Mouse (Mus musculus): Measurements from ENCODE around the gene Car11.
"Not testable (repeated sequence)": the region's sequence is repeated elsewhere in the genome, so short reads cannot be mapped to it uniquely, and the experiment has no call there.

The Car11 gene

DNA sequence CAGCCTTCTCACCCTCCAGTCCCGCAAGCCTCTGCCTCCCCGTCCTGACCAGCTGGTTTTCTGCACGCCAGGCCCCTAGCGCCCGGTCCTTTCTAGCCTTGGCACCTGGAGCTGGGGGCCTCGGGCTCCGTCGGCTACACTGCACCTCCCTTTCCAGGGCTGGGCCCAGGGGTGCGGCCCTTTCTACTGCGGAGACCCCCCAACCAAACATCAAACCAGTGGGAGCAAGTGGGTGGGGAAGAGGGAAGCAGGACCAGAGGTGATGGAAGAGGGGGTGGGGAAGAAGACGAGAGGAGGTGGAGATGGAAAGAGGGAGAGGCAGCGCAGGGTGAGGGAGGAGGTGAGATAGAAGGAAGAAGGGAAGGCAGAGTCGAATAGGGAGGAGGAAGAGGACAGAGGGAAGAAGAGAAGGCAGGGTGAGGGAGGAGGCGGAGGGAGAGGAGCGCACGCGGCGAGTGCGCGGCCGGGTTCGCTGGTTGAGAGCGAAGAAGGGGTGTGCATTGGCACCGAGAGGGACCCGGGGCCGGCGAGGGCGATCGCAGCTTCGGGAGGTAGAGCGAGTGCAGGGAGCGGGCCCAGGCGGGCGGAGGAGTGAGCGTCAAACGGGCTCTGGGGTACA is at the start of gene Car11:
Gene Car11 (plus strand): TSS at position 321 of the 619 bp plus-strand sequence.
- DNase-seq, result no peak

DNA sequence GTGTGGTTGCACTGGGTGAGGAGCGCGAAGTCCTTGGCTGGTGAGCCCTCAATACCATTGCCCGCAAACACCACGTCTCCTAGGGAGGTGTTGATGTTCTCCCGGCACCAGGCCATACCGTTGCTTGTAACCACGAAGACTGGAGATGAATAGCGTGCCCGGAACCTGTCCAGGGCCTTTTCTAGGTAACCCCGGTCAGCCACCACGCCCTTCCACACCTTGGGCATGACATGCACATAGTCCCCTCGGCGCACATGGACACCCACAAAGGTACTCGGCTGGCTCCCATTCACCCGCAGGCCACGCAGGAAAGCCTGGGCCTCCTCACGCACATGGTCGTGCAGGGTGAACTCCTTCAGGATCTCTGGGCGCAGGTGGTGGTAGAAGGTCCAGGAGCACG is 49.2 kb upstream of the Car11 start:
- DNase-seq, result not testable (repeated sequence)

DNA sequence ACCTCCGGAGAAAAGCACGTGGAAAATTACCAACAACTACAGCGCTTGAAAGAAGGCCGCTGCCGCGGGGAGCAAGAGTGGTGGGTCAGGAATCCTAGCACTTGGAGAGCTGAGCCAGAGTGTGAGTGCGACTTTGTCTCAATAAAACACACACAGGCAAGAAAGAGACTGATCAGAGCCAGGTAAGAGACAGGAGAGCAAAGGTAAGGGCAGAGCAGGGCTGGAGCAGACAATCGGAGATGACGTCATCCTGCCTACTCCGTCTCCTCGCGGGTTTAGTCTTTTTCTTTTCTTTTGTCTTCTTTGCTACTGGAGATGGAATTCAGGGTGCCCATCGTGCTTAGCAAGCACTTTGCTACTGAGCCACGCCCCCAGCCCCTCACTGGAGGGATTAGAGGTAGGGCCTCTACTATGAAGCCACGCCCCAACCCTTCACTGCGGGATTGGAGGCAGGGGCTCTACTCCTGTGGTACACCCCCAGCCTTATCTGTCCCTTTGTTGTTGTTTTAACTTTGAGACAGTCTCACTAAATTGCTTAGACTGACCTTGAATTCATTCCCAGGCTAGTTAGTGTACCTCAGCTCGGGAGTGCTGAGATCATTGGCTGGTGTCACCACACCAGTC is 45.1 kb upstream of the Car11 start:
- no peak for DNase-seq

DNA sequence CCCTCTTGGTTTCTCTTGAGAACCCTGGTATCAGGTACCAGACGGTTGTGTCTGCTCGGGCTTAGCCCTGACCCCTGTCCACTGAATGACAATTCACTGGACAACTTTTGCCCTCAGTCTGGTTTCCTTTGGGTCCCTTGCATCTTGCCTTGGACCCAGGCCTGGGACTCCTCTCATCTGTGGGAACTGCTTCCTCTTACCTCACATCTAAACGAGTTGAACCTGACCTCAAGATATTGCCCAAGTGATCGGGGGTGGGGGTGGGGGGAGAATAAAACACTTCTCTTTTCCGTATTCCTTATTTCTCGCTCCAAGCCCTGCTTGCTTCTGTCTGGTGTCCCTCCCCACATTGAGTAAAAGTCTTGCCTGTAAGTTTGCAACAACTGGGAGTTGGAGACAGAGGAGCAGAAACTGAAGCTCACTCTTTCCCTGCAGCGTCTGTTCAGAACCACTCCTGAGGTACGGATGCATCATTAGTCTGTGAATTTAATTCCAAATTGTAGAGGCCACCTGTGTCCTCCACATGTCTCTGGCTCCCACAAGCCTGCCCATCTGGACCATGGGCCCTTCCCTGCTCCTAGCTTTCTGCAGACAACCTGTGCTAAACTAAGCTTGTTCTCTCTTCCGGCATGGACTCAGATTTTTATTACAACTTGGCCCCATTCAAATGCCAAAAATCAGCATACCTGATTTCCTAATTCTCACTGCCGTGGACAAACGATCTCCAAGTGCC is 38.7 kb upstream of the Car11 start:
- no peak for DNase-seq

DNA sequence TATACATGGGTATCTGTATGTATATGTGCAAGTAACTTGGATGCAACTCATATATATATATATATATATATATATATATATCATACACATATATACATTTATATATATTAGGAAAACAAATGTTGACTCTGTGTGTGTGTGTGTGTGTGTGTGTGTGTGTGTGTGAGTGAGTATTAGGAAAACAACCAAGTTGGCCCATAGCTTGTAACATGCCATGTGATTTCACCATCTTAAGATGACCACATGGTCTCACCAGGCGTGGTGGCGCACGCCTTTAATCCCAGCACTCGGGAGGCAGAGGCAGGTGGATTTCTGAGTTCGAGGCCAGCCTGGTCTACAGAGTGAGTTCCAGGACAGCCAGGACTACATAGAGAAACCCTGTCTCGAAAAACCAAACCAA is 37.9 kb upstream of the Car11 start:
- not testable (repeated sequence) for DNase-seq

DNA sequence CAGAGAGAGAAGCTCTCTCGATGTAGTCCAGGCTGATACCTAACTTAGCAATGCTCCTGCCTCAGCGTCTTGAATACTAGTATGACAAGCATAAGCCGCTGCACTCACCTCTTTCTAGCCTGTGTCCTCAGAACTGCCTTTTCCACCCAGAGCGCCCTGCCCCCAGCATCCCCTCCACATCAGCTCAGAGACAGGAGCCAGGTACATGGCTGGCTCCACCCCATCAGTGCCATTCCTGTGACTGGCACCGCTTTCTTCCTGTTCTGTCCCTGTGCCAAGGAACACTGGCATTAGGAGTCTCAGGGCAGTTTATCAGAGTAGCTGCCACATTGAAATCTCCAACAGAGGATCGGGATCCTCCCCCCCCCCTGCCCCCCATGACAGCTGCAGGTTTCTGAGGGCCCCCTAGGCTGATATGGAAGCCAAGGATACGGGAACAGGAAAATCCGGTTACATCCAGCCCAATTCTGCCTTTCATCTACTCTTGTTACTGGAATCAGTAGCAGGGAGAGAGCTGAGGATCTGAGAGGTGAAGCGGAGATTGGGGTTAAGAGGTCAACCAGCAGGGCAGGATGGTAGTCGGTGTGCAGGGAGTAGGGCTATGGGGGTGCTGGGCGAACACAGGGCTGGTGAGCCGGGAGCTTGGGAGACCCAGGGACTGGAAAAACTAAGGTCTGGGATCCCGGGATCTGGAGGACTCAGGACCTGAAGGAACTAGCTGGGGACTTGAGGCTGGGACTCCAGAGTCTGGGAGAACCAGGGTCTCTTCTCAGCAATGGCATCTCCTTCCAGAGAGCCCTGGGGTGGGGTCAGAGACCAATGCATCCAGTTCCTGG is 34.1 kb upstream of the Car11 start:
- DNase-seq, result no peak

DNA sequence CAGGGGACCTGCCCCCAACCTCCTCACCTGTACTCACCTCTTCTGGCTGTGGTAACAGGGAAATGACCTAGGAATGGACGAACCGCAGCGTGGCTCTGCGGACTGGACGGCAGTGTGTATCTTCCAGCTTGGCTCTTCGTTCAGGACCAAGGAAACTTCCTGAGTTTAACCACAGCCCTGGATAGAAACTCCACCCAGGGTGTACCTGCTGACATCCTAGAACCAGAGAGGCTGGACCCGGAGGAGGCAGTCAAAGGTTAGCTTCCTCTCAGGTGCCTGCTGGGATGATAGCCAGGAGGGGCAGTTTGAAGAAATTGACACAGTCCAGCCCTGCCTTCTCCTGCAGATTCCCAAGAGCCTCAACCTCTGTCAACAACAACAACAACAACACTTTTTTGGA is 33.5 kb upstream of the Car11 start, which contains the start of gene Fut2:
Gene Fut2 (minus strand): TSS at position 234 of the 400 bp plus-strand sequence.
- no peak for DNase-seq

DNA sequence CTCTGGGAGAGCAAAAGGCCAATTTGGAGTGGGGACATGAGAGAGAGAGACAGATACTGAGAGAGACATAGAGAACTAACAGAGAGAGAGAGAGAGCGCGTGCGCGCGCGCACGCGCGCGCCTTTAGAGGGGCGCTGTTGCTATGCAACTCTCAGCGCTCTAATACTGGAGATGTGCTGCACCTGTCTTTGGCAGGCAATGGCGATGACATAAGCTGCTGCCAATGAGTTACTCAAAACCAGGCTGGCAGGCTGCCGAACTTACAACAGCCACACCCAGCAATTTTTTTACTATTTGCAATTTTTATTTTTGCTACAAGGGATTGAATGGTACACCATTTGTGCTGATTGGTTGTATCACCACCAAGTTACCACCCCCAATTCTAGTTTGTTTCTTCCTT is 31.9 kb upstream of the Car11 start:
- no peak for DNase-seq

DNA sequence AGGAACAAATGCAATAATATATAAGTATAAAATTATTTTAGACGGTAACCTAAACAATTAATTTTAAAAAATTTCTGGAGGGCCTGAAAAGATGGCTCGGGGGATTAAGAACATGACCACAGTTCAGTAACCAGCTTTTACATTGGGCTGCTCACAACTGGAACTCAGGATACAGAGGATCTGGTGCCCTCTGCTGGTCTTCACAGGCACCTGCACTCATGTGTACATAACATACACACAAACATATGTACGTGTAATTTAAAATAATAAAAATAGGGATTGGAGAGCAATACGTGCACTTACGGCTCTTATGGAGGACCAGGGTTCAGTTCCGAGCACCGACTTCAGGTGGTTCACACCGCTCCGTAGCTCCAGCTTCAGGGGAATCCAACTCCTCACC is 30.7 kb upstream of the Car11 start:
- no peak for DNase-seq

DNA sequence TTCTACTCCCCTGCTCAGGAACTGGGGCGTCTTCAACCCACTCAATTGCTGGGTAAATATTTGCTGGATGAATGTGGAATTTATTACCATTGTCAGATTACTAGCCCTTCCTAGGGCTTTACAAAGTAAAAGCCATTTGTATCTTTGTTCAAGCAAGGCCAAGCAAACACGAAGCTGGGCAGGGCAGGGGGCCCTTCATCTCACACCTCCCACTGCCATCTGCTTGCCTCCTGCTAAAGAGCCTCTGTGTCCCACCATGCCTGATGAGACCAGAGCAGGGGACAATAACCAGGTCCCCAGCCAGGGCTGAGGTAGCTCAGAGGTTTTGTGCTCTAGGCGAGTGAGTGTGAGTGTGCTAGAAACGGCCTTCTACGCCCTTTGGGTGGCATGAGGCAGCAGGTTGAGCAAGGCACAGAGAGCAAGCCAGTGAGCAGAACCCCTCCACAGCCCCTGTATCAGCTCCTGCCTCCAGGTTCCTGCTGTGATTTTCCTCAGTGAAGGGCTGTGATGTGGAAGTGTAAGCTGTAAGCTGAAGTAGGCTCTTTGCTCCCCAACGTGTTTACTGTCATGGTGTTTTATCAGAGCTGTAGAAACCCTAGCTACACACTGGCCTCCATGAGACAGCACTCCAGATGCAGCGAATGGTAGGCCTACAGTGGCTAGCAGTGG is 21.9 kb upstream of the Car11 start:
- no peak for DNase-seq

DNA sequence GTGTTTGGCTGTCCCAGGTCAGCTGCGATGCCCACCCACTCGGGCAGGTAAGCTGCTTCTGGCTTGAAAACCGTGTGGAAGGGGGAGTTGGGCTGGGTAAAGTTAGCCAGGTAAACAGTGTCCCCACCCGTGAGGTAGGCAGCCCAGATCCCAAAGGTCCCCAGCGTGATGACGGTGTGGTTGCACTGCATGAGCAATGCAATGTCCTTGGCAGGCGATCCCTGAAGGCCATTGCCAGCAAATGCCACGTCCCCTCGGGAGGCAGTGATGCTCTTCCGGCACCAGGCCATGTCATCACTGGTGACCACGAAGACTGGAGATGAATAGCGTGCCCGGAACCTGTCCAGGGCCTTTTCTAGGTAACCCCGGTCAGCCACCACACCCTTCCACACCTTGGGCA is 21.1 kb upstream of the Car11 start:
- no peak for DNase-seq

DNA sequence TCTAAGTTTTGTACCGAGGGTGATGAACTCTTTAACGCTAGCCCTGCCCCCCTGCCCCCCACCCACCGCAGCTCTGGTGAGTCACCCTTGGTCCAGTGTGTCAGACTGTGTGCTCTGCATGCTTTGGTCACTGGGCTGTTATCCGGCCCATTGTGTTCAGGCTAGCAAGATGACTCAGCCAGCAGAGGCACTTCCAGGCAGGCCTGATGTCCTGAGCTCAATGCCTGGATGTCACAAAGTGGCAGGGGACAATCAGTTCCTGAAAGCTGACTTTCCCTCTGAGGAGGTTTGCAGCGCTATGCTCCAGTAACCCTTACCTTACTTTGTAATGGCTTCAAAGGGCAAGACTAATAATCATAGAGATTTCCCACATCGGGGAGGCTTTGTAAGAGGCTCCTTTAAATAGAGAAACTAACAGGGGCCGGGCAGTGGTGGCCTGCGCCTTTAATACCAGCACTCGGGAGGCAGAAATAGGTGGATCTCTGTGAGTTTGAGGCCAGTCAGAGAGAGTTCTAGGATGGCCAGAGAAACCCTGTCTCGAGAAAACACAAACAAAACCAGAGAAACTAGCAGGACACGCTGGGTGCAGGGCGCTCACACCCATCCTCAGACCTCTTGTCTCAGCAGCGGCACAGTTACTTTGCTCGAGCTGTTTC is 19.5 kb upstream of the Car11 start:
- DNase-seq, result no peak

DNA sequence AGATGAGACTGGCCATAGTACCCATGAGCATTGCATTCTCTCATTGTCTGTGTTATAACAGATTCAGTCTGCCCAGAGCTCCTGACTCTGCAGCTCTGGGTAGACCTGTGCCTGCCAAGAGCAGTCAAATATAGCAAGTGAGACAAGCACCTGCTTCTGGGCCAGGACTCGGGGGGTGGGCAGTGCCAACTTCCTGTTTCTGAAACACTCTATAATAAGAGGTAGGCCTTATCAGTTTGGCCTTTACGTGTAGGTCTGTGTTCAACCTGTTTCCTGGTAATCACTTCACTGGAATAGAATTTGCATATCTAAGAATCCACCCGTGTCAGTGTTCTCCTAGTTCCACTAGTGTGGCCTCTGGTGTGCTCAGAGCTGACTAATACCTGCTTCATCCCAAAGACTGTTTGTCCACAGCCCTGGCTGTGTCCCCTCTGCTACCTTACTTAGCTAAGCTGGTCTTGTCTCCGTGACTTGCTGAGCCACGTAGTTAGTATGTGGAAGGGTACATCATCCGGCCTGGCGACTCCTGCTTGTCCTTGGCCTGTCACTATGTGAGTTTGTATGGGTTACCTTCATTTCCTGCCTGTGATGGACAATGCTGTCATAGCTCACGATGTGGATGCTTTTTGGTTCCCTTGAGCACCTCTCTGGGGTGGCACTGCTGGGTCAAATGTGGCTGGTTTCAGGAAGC is 18.5 kb upstream of the Car11 start:
- DNase-seq, result peak; percentile 47 to 50

DNA sequence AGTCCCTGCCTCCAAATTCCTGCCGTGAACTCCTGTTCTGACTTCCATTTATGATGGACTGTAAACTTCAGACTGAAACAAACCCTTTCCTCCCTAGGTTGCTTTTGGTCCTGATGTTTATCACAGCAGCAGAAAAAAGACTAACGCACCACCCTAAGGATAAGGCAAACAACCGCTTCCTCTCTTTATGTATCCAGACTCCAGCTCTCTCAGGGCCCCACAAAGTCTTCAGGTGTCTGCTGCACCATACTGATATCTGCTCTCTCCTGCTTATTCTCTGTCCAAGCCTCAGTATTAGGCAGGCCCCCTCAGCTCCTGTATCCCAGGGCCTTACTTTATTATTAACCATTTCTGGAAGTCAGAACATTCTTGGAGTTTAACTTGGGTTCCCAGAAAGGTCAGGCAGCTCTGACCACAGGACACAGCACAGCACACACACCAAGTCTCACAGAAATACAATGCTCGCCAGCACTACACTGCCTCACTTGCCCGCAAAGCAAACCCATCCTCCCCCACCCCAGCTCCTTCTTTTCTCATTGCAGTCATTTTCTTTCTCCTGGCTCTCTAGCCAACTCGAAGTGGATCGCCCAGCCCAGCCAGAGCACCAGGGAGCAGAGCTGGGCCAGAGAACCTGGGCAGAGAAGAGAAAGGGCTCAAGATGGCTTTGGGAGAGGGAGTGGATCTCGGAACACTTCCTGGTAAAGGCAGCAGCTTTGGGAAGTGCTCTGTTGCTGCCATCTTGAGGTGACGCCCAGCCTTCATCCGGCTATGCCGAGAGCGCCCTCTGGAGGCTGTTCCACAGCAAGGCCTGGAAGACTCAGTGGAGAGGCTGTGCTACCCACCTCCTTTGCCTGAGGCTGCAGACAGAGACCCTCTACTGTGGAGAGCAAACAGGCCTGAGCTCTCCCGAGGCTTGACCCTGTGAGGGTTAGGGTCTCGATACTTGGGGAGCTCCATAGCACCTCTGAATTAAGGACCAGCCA is 17.2 kb upstream of the Car11 start:
- peak; percentile 64 to 85 for DNase-seq

DNA sequence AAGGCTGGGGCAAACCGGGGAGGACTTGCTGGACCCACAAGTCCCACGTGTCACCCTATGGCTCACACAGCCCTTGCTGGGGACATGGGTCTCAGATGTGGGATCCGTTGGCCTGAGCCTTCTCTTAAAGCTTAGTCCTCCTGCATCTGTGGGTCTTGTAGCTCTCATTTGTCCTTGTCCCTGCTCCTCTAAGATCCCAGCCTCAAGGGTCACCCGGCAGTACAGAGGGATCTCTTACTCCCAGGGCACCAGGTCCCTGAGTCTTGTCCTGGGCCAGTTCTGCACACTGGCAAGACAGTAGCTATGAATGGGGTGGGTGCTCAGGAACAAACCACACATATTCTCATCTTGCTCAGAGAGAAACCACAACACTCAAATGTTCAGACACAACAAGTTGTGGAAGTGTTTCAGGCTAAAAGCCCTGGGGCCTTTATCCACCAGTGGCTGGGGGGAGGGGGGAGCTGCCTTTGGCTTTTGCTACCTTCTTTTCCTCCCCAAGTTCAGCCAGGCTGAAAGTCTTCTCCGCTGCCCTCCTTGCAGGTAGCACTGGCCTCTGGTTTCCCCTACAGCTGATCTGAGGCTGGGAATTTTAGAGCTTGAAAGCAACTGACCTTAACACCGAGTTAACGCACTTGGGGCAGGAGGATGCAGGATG is 16.1 kb upstream of the Car11 start, which contains the start of gene Ntn5:
Gene Ntn5 (plus strand): TSS at position 627 of the 655 bp plus-strand sequence.
- no peak for DNase-seq

DNA sequence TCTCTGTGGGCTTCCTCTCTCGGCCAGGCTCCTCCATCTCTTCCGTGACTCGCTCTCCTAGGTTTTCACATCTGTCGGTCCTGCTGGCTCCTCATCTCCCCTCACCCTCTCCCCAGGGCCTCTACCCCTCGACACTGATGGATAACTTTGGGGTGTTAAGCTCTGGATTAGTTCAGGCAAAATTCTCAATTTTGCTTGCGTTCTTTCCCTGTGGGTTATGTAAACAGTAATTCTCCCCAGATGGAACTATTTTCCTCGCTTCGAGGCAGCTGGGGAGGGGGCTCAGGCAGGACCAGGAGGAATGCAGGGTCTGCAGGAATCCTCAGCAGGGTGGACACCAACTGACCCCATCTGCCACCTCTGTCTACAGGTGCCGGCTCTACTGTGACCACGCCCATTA is 13.8 kb upstream of the Car11 start:
- DNase-seq, result no peak

DNA sequence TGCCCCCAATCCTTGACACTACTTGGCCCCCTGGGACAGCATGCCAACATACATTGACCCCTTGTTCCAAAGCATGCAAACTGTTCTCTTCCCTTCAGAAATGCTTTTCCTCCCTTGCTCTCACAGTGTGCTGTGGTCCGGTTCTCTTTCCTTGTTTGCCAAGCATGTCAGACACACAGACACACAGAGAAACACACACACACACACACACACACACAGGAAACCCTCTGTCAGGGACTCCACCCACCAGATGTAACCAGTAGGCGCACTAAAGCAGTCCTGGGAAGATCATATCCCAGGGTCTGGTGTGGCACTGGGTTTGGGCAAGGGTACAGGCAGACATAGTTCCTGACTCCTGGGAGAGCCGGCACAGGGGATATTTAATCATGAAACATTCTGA is 12.8 kb upstream of the Car11 start:
- DNase-seq, result no peak

DNA sequence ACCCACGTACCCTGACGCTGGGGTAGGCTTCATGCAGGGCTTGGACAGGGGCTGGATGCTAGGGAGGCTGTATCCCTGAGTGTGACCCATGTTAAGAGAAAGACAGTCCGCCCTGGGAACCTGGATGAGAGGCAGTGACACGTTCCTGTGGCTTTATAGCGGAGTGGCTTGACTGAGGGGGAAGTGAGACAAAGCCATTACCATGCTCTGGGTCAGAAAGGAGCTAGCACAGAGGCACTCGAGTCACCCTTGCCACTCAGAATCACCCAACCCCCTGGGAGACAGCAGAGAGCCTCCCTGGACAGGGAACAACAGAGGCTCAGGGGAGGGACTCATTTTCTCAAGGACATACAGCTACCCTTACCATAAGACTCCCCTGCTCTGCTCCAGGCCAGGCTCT is 10.5 kb upstream of the Car11 start:
- no peak for DNase-seq

DNA sequence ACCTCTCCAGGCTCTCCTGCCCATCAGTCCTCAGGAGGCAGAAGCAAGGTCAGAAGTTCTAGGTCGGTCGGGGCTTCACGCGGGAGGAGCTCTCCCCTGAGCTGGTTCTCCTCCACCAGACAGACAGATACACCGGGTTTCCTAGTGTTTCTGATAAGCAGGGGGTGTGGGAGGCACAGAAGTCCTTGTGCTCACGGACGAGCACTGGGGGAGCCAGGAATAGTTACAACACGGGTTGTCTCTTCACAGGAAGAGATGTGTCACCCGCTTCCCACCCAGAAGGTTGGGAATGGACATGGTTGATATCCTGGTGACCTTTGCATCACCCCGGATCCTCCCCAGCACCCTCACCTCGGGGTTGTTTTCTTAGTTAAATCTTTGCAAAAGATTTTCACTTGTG is 9.8 kb upstream of the Car11 start:
- no peak for DNase-seq

DNA sequence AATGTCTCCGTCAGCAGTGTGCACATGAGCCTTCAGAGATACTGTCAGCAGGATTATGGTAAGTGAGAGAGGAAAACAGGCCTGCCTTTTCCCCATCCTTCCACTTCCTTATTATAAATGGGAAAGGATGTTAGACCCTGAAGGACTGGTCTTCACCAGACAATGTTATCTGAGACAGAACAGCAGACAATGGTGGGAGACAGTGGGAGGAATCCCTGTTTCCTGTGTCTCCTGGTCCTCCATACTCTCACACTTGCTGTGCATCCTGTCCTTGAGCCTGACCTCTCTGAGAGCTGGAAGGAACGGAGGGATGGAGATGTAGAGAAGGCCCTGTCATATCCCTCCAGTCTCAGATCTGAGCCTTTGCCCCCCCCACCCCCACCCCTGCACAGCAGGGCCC is 7.3 kb upstream of the Car11 start:
- DNase-seq, result no peak
